Mouse (Mus musculus) neural tube, embryonic 11.5 days (tissue): ENCODE measurements around the gene Mrc1. TPM values are rescaled to one million over a fixed set of nuclear protein-coding genes. Genes with fewer than 3 reads are reported as not detected.
A peak's percentile ranks its signal among the peaks of the same experiment; 100 is the strongest.

ENCODE experiments used
- ATAC-seq: fragments of 200-750 bp; cut with Nextera tagmentation; 2 replicates; pipeline ENCODE4 v1.8.0; 2017; ENCODE audit warnings: moderate number of reproducible peaks, mild to moderate bottlenecking, moderate TSS enrichment, moderate library complexity; ENCODE audit not compliant: insufficient read depth, low FRiP score, low TSS enrichment
- DNase-seq: peaks from one replicate; pipeline ENCODE4 v3.0.0-alpha.2; 2015; ENCODE audit warnings: low spot score
- H3K27ac ChIP-seq: fragments of 300-500 bp; sonication (generic); 2 replicates; pipeline ENCODE4 v1.5.1; 2014; ENCODE audit warnings: low read depth, mild to moderate bottlenecking, low read length
- H3K27me3 ChIP-seq: fragments of 300-500 bp; sonication (generic); 2 replicates; pipeline ENCODE4 v1.6.1; 2014; ENCODE audit warnings: mild to moderate bottlenecking, low read length, mixed read lengths; ENCODE audit not compliant: control insufficient read depth, insufficient read depth
- H3K36me3 ChIP-seq: fragments of 300-500 bp; sonication (generic); 2 replicates; pipeline ENCODE4 v1.6.1; 2014; ENCODE audit warnings: mild to moderate bottlenecking, low read length, moderate library complexity, mixed read lengths; ENCODE audit not compliant: control insufficient read depth, insufficient read depth
- H3K4me1 ChIP-seq: fragments of 300-500 bp; sonication (generic); 2 replicates; pipeline ENCODE4 v1.6.1; 2014; ENCODE audit warnings: low read length, mixed read lengths; ENCODE audit not compliant: control insufficient read depth, insufficient read depth
- H3K4me2 ChIP-seq: fragments of 300-500 bp; sonication (generic); 2 replicates; pipeline ENCODE4 v1.6.1; 2014; ENCODE audit warnings: low read depth, mild to moderate bottlenecking, moderate library complexity
- H3K4me3 ChIP-seq: fragments of 300-500 bp; sonication (generic); 2 replicates; pipeline ENCODE4 v1.5.1; 2014; ENCODE audit warnings: low read depth, low read length
- H3K9ac ChIP-seq: fragments of 300-500 bp; sonication (generic); 2 replicates; pipeline ENCODE4 v1.6.1; 2014; ENCODE audit warnings: mild to moderate bottlenecking, low read length
- H3K9me3 ChIP-seq: fragments of 300-500 bp; sonication (generic); 2 replicates; pipeline ENCODE4 v1.6.1; 2016; ENCODE audit warnings: low read length; ENCODE audit not compliant: control insufficient read depth
- WGBS: fragments of 180-500 bp; shearing (Covaris S2); extraction: QIAGEN DNeasy Blood & Tissue Kit; methylation state at CpG from one replicate; pipeline ENCODE4 v1.1.7; 2014; 5-methylcytosine and 5-hydroxymethylcytosine counted together
- polyA plus RNA-seq: library from polyadenylated mRNA; unstranded; fragments of >200 nt; fragmentation: Nextera tagmentation; extraction: Ambion mirVana; gene quantifications from 2 replicates; pipeline ENCODE4 v1.2.1, GENCODE M21; 2014

The Mrc1 gene
- polyA plus RNA-seq, 1 experiment from 2014 or later, result 3.1 TPM

- no peaks in the 10 kb centered on the region for H3K36me3 ChIP-seq
- no peaks in the 10 kb centered on the region for H3K4me1 ChIP-seq
- H3K27ac ChIP-seq, result no peak overlapping the region
- ATAC-seq (no peak), DNase-seq (no peak)
- no peaks in the 10 kb centered on the region for H3K9me3 ChIP-seq
- H3K27me3 ChIP-seq, result no peaks in the 10 kb centered on the region
- no peak overlapping the region for H3K4me2 ChIP-seq
- no peak overlapping the region for H3K9ac ChIP-seq
- H3K4me3 ChIP-seq, result no peak overlapping the region
- 79% methylated on average over 4 of the region's 4 CpGs for WGBS
These were observed 22.4 kb upstream of the Mrc1 start for GRCm38 (mm10) chr2:14206798-14207197.

- Histone ChIP-seq H3K4me1 (no peaks in the 10 kb centered on the region), H3K4me2 (no peak overlapping the region), H3K9me3 (no peaks in the 10 kb centered on the region), H3K27me3 (no peaks in the 10 kb centered on the region), H3K9ac (no peak overlapping the region), H3K27ac (no peak overlapping the region), H3K4me3 (no peak overlapping the region), H3K36me3 (no peaks in the 10 kb centered on the region)
- no peak for ATAC-seq
- 72% methylated on average over 1 of the region's 1 CpGs for WGBS
- DNase-seq, result no peak
These were observed 18.5 kb upstream of the Mrc1 start for GRCm38 (mm10) chr2:14210731-14211130.

- Histone ChIP-seq H3K4me3 (no peak overlapping the region), H3K4me1 (no peaks in the 10 kb centered on the region), H3K27me3 (no peaks in the 10 kb centered on the region), H3K36me3 (no peaks in the 10 kb centered on the region), H3K27ac (no peak overlapping the region), H3K9me3 (no peaks in the 10 kb centered on the region), H3K4me2 (no peak overlapping the region), H3K9ac (no peak overlapping the region)
- ATAC-seq, result no peak
- DNase-seq, result no peak
These were observed 17.6 kb upstream of the Mrc1 start for GRCm38 (mm10) chr2:14211606-14212005.

GRCm38 (mm10) chr2:14214764-14215163 lies 14.4 kb upstream of the Mrc1 start:
- Histone ChIP-seq H3K4me2 (no peak overlapping the region), H3K4me1 (no peaks in the 10 kb centered on the region), H3K4me3 (no peak overlapping the region), H3K36me3 (no peaks in the 10 kb centered on the region), H3K9ac (no peak overlapping the region), H3K27ac (no peak overlapping the region), H3K27me3 (no peaks in the 10 kb centered on the region), H3K9me3 (no peaks in the 10 kb centered on the region)
- peak; percentile 32 for DNase-seq
- WGBS, result 47% methylated on average over 3 of the region's 3 CpGs
- ATAC-seq, result peak; percentile 69

- WGBS, result 90% methylated on average over 3 of the region's 3 CpGs
- Histone ChIP-seq H3K9me3 (no peaks in the 10 kb centered on the region), H3K27ac (no peak overlapping the region), H3K4me1 (no peaks in the 10 kb centered on the region), H3K4me2 (no peak overlapping the region), H3K36me3 (no peaks in the 10 kb centered on the region), H3K4me3 (no peak overlapping the region), H3K27me3 (no peaks in the 10 kb centered on the region), H3K9ac (no peak overlapping the region)
- ATAC-seq (no peak), DNase-seq (no peak)
These were observed 12.5 kb upstream of the Mrc1 start for GRCm38 (mm10) chr2:14216653-14217052.

DNA sequence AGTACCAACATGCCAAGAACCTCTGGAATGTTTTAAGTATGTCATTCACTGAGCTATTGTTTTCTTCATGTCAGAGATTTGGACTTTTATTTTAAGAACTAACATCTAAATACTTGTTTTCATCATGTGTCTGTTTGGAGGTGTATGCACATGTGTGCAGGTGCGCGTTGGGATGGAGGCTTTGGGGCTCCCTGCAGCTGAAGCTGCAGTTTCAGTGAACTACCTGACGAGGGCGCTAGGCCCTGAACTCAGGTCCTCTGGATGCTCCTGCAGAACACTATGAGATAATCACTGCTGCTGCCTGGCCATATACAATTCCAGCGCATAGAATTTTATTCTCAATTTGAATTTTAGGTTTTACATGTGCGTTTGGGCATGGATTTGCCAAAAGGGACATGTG lies 11.1 kb upstream of the Mrc1 start:
- ATAC-seq, result no peak
- Histone ChIP-seq H3K27me3 (no peaks in the 10 kb centered on the region), H3K36me3 (no peaks in the 10 kb centered on the region), H3K4me2 (no peak overlapping the region), H3K4me3 (no peak overlapping the region), H3K9ac (no peak overlapping the region), H3K27ac (no peak overlapping the region), H3K4me1 (no peaks in the 10 kb centered on the region), H3K9me3 (no peaks in the 10 kb centered on the region)
- DNase-seq, result no peak
- 76% methylated on average over 6 of the region's 6 CpGs for WGBS

DNA sequence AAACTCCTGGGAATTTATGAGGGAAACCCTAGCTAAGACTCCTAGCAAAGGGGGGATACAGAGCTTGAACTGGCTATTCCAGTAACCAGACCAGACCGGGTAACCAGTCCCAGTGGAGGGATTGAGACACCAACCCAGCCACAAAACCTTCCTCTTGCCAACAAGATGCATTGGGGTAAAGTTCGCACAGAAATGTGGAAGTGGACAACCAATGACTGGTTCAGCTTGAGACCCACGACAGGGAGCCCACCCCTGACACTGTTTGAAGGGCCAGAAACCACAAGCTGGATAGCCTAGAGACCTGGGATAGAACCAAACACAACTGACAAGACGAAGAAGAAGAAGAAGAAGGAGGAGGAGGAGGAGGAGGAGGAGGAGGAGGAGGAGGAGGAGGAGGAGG lies 4.8 kb upstream of the Mrc1 start:
- no peaks in the 10 kb centered on the region for H3K9me3 ChIP-seq
- H3K4me3 ChIP-seq, result no peak overlapping the region
- H3K27ac ChIP-seq, result no peak overlapping the region
- H3K27me3 ChIP-seq, result no peaks in the 10 kb centered on the region
- 87% methylated on average over 4 of the region's 4 CpGs for WGBS
- no peaks in the 10 kb centered on the region for H3K4me1 ChIP-seq
- no peak for ATAC-seq
- H3K36me3 ChIP-seq, result no peaks in the 10 kb centered on the region
- H3K4me2 ChIP-seq, result no peak overlapping the region
- no peak overlapping the region for H3K9ac ChIP-seq
- no peak for DNase-seq

- no peaks in the 10 kb centered on the region for H3K9me3 ChIP-seq
- H3K4me1 ChIP-seq, result no peaks in the 10 kb centered on the region
- no peak overlapping the region for H3K4me2 ChIP-seq
- H3K4me3 ChIP-seq, result no peak overlapping the region
- H3K27me3 ChIP-seq, result no peaks in the 10 kb centered on the region
- no peak for ATAC-seq
- no peaks in the 10 kb centered on the region for H3K36me3 ChIP-seq
- no peak overlapping the region for H3K9ac ChIP-seq
- WGBS, result 90% methylated on average over 6 of the region's 6 CpGs
- no peak for DNase-seq
- H3K27ac ChIP-seq, result no peak overlapping the region
These were observed 697 bp upstream of the Mrc1 start for GRCm38 (mm10) chr2:14228495-14228894.

- no peak overlapping the region for H3K9ac ChIP-seq
- H3K4me3 ChIP-seq, result no peak overlapping the region
- no peak for ATAC-seq
- 93% methylated on average over 14 of the region's 14 CpGs for WGBS
- H3K36me3 ChIP-seq, result no peaks in the 10 kb centered on the region
- H3K4me1 ChIP-seq, result no peaks in the 10 kb centered on the region
- H3K9me3 ChIP-seq, result no peaks in the 10 kb centered on the region
- no peaks in the 10 kb centered on the region for H3K27me3 ChIP-seq
- no peak for DNase-seq
- H3K4me2 ChIP-seq, result no peak overlapping the region
- no peak overlapping the region for H3K27ac ChIP-seq
These were observed 787 bp downstream of the Mrc1 start for GRCm38 (mm10) chr2:14229979-14230378.
